17 mouse cellular contexts compared by ENCODE assay signal in the genomic region with DNA sequence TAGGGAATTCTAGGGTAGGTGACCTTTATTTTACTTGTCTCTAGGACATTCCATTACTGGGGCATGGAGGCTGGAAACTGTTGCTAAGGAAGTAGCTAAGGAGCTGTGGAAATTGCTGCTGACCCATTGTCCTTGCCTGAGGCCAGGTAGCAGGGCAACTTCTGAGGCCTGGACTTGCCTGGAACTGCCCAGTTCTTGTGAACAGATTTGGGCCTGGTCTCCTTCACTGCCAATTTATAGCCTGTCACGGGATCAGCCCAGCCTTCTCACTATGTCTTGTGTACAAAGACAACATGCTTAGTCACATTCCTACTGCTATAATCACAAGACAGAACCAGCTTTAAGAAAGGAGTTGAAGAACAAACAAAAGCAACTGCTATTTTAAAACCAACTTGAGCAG. TPM values are rescaled to one million over a fixed set of nuclear protein-coding genes. Genes with fewer than 3 reads are reported as not detected.
A peak's percentile ranks its signal among the peaks of the same experiment; 100 is the strongest.
DNase-seq lines count a peak whose midpoint lies in the region.
"Had no signal": no experiment of that assay in that cellular context is flagged by ENCODE, and none has a peak within 500 bp of the region (broad histone marks: within the 10 kb centered on the region; RNA-seq: fewer than 3 reads in every experiment).

No protein-coding gene starts in this region.

- intact Hi-C loops in left cerebral cortex, postnatal 4 days (cut with DNase I) = loop anchor here (5.0 kb wide), 1 partner anchor 731 kb away; no protein-coding TSS in a partner anchor

- 8% methylated on average over 1 of the region's 1 CpGs for WGBS in large intestine, adult 2 months

- DNase-seq in 3T3-L1 (ENCODE audit: low read depth, low spot score) (peak; percentile 49), ZHBTc4 (ENCODE audit: low read depth, low spot score) (peak; percentile 14)
- DNase-seq in kidney, adult 8-10 months = peak; percentile 42 to 69
- DNase-seq in large intestine, adult 2 months (ENCODE audit: low read depth, low spot score) = peak; percentile 40
- no peak for DNase-seq in layer of hippocampus, postnatal 25 days (ENCODE audit: extremely low spot score in 1 of 2, low spot score in 1 of 2)
- no peak for DNase-seq in frontal cortex, postnatal 10 days (ENCODE audit: low spot score in 2 of 2)
- no peak for DNase-seq in left cerebral cortex, postnatal 4 days
- DNase-seq: adrenal gland, postnatal 10 days; cerebellum, postnatal 25 days; liver; midbrain, embryonic 14.5 days; thymus, adult 2 months had no signal

RNA-seq across cellular contexts. Expression of a gene that starts 25.6 kb away (rescaled TPM):
- polyA plus RNA-seq in large intestine, adult 2 months (2012; rRNA removed) = 16.1 and 19.1 TPM in 2 replicates
- 10 to 100 TPM; 38.6 to 50.0 TPM for total RNA-seq in layer of hippocampus, postnatal 25 days (2021)
- 10 to 100 TPM; 40.8 to 46.0 TPM for total RNA-seq in left cerebral cortex, postnatal 4 days (2021)

RNA-seq across cellular contexts. Expression of a gene that starts 43.3 kb away (rescaled TPM):
- polyA plus RNA-seq in large intestine, adult 2 months (2012; rRNA removed) = not detected in 2 replicates
- total RNA-seq in layer of hippocampus, postnatal 25 days (2021) = not detected
- total RNA-seq in left cerebral cortex, postnatal 4 days (2021) = not detected
- total RNA-seq: adrenal gland, postnatal 10 days; hindbrain, postnatal 0 days; left cerebral cortex, adult 18-20 months had no signal
- polyA plus RNA-seq: gonadal fat pad, adult 2 months; heart, embryonic 16.5 days; hindbrain, postnatal 0 days; midbrain, embryonic 14.5 days; spleen, adult 2 months; thymus, adult 2 months had no signal

Comparison
In these comparisons a context has a peak if more than half of its experiments do, and no peak if none do; other contexts are left out.
1. DNase-seq: peak in 3T3-L1 (single experiment), ZHBTc4 (single experiment), kidney, adult 8-10 months (2 of 2) and large intestine, adult 2 months (single experiment); none in layer of hippocampus, postnatal 25 days (0 of 2), frontal cortex, postnatal 10 days (0 of 2) and left cerebral cortex, postnatal 4 days (single experiment).